Mouse (Mus musculus) adrenal gland, postnatal 14 days (tissue): ENCODE measurements around the gene Scamp2. TPM values are rescaled to one million over a fixed set of nuclear protein-coding genes. Genes with fewer than 3 reads are reported as not detected.

ENCODE experiments used
- DNase-seq: peaks from one replicate; pipeline ENCODE4 v3.0.0; 2021; ENCODE audit warnings: mixed read lengths
- total RNA-seq: library from RNA; stranded (reverse); gene quantifications from 2 replicates; pipeline ENCODE4 v1.2.3, GENCODE M21; 2021

Scamp2 gene
- total RNA-seq, 1 experiment from 2014 or later: 41.8 TPM

DNA sequence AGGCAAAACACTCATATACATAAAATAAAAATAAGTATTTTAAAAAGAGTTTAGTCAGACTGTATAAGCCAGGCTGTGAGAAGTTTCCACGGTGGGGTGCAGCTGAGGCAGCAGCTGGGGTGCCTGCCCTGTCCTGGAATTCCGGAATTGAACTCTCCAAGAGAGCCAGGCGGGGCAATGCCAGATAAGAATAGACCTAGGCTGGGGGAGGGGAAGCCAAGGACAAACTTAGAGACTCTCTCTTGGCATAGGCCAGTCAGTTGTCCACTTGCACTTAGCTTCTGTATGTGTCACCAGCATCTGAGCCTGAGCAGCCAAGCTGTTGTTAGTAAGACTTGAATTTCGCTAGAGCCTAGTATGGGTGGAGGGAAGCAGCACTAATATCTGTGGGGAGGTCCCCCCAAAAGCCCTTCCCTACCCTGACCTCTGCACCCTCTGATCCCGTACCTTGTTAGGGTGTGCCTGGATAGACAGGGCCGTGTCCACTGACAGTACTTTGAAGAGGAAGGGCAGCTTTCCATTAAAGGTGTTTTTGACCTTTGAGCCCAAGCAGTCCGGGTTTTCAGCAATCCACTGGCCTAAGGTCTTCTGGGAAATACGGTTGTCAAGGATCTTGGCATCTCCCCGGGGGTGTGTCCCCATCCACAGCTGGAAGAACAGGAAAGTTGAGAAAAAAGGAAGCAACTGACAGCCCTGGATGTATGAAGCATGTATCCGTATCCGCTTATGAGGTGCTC is 10.4 kb upstream of the Scamp2 start:
- peak; percentile 85 for DNase-seq

DNA sequence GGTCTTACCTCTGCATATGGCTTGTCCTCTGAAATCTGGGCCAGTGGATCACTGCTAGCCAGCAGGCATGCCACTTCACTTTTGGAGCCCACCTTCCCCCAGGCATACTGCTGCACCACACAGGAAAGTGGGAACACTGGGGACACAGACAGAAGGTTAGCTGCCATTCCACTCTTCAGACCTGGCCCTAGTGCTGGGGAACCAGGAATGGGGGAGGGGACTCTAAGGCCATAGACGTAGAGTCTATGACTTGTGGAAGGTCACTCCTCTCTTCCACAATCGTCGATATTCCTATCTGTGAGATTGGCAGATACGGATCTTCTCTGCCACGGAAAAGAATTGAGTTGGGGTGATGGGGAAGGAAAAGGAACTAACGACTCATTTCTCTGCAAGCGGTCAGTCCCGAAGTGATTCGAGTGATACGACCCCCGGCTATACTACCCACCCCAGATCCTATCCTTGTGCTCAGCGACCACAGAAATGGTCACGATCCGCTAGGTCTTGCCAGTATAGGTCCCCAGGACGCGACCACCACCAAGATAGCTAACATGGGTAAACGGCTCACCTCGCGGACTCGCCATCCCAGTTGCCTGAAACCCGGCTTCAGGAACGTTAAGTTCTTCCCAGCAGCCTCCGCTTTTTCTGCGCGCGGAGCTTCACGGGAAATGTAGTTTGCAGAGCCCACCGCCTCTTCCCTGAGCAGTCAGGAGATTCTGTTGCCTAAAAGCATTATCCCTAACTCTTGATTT is 8.4 kb upstream of the Scamp2 start, which contains the start of gene Mpi:
Mpi (minus strand) TSS at position 625 of the 749 bp plus-strand sequence.
- peak; percentile 82 for DNase-seq

DNA sequence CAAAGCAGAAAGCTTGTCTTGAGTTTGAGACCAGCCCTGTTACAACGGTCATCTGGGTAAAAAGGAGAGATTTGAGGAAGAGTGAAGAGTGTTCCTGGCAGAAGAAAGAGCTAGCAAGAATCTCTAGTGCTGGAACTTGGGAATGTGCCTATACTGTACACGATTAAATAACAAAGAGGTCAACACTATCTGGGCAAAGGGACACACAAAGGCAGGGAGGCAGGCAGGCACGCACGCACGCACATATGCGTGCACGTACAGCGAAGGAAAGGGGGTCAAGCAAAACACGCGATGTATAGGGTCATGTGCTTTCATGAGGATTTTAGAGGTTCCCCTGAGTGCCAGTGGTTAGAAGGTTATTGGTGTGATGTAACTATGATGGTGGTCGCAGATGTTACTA is 7.6 kb upstream of the Scamp2 start:
- no peak for DNase-seq

DNA sequence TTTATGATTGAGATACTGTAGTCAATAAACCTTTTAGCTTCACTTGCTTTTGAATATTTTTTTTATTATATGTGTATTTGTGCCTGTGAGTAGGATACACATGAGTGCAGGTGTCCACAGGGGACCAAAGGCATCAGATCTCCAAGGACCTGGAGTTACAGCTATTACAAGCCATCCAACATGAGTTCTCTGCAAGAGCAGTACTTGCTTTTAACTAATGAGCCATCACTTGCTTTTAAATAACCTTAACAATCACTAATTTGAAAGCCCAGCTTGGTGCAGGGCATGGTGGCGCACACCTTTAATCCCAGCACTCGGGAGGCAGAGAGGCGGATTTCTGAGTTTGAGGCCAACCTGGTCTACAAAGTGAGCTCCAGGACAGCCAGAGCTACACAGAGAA is 6.0 kb upstream of the Scamp2 start:
- no peak for DNase-seq

DNA sequence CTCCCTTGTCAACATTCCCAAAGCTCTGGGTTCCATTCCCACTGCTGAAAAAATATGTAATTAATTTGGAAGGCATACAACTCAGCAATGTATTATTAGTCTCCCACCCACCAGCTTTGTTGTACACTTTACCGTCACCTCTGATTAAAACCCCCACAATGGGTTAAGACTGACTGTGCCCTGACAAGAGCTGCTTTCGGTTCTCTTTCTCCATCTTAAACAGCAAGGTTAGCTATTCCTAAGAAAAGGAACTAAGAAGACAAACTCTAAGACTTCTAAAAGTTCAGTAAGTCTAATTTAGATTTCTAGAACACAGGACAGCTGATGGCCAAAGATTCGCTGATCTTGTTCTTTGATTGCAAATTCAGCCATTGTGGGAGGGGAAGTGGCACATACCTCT is 3.5 kb upstream of the Scamp2 start:
- no peak for DNase-seq

DNA sequence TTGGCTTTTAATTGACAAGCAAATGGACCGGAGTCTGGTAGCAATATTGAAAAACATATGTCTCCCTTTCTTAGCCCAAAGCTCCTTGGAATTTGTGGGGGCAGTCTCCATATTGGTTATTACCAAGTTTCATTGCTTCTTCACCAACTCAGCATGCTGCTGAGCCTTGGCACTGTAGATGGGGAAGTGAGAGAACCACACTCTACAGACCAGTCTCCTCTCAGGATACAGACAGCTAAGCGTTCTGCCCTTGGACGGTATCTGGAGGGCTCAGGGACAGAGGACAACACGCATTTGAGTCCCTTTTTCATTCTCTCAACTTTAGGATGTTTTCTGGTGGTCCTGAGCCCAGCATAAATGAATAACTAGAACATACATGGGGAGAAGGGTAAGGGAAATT is 2.1 kb upstream of the Scamp2 start:
- DNase-seq: no peak

DNA sequence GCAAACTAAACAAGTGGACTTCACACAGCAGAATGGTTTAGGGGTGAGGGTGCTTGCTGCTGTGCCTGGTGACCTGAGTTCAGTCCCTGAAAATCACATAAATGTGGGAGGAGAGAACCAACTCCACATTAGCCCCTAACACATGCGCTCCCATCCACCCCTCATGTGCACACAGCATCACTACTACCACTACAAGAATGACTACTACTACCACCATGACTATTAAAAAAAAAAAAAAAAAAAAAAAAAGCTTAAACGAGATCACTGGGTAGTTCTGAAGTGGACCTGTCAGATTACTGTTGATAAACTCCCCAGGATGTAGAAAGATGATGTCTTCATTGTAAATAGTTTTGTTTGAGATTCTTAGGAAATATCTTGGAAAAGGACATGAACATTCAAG is 1.2 kb upstream of the Scamp2 start:
- DNase-seq: no peak

DNA sequence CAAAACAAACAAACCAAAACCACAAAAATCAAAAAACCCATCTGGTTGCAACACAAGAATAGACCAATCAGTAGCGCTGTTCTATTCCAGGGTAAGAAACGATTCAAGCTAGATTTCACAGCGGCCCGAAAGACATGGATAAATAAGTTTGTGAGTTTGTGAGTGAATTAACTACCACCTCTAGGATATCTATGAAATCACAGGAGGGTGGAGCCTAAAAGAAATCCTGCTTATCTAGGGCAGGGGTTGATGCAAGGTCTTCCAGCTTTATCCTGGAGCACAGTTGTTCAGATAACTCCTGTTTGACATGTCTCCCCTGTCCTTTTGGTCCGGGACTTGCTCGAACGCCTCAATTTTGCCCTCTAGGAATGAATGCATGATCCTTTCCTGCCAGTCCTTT is 480 bp upstream of the Scamp2 start:
- no peak for DNase-seq

DNA sequence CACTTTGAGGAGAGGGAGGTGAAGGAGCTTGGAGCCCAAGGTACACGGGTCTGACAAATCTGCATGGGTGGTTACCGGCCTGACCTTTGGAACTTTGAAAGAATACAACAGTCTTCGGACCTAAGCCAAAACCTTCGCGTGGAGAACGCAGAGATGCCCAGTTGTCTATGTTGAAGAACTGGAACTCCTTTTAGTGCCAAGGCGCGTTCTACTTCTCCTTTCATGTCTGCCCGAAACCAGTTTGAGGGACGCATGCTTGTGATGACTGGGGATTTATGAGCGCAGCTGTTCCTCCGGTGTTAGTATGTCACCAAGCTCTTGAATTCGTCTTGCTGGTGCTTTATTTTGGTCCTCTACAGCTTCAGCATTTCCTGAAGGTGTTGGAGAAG is 962 bp downstream of the Scamp2 start:
- no peak for DNase-seq

DNA sequence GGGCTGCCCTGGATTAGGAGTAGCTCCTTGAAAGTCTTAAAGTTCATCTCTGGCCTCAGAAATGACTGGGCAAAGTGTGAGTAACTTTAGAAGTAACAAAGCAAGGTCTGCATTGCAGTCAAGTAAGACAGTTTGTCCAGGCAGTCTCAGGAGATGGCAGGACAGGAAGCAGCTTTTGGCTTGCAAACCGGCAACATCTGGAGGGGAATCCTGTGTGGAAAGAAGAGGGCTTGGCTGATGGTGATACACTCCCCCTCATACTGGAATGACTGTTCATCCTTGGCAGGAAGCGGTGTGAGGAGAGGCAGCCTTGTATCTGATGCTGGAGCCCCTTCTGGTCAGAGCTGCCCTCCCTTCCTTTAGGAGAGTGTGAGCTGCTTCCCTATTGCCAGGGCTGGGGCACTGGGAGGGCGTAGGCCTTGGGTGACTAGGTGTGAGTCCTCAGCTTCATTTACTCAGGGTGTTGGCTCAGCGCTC is 2.2 kb downstream of the Scamp2 start:
- DNase-seq: peak; percentile 56

DNA sequence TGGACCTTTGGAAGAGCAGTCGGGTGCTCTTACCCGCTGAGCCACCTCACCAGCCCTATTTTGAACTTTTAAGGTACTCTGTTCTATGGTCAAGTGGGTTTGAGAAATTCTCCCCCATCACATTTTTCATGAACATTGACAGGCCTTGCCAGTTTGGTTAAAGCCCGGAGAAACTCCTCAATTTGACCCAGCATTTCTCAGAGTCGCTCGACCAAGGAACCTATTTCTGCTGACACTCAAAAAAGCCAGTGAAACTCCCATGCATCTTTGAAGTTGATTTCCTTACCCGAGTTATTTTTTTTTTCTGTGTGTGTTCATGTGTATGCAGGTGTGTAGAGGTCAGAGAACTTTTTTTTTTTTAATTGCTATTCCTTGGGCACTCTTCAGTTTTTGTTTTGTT is 3.9 kb downstream of the Scamp2 start:
- DNase-seq: no peak

DNA sequence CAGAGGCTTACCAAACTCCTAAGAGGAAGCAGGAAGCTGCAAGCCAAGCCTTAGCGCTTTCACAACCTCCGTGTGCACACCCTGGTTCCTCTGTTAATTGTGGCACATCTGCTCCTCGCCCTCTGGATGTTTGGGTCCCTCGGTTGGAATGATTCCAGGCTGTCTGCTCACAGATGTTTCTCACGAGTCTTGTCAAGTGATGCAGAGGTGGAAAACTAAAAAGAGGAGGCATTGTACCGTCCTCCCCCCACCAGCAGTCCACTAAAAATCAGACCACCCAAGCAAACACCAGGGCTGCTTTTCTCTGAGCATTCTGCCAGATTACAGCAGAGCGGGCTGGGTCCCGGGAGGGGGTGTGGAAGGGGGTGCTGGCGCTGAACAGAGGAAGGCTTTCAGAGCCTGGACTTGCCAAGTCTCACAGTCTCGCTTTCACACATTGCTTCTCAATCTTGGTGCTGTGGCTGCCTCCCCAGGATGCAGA is 5.0 kb downstream of the Scamp2 start:
- peak; percentile 50 for DNase-seq

DNA sequence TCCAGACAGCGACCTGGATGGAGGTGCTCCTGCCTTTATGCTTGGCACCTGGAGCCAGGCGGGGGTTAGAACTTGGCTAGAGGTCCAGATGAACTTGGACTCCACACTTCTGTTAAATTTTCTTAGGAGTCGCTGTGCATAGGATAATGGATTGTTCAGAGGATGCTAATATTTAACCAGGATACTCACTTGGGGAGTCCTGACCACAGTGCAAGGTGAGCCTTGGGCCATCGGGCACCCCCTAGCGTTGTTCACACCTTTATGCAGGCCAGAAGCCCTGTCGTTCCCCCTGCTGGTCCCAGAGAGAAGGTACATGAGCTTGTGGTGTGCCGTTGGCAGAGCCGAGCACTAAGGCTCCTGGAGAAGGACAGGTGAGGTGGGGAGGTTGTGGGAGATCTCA is 6.1 kb downstream of the Scamp2 start:
- DNase-seq: no peak

DNA sequence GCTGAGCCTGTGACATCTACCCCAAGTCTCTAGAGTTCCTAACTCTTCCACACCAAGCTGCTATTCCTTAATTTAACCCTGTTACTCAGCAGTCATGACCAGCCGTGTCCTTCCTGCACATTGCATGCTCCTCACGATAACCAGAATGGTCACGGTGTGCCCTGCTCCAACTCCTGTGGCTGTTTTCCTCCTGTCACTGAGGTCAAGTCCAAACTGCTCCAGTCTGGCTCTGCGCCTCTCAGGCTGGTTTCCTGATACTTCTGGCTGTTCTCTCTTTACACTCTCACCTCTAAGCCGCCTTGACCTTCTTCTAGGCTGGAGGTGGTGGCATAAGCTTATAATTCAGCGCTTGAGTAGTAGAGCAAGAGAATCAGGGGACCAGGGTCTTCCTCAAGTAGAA is 7.8 kb downstream of the Scamp2 start:
- DNase-seq: no peak

DNA sequence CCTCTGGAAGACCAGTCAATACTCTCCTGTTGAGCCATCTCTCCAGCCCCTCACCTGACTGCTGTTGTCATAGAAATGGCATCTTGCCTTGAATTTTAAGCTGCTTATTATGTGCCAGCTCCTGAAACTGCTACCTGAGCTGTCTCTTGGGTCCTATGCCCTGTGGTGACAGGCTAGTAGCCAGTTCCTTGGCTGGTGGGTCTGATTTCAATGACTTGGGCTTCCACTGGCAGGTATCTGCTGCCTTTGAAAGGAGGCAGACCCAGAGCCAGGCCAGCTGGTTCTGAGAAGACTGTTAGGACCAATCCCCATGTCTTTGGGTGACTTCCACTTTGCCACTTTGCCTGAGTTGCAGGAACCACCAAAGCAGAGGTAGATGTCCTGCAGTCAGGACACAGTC is 13.7 kb downstream of the Scamp2 start:
- DNase-seq: no peak

DNA sequence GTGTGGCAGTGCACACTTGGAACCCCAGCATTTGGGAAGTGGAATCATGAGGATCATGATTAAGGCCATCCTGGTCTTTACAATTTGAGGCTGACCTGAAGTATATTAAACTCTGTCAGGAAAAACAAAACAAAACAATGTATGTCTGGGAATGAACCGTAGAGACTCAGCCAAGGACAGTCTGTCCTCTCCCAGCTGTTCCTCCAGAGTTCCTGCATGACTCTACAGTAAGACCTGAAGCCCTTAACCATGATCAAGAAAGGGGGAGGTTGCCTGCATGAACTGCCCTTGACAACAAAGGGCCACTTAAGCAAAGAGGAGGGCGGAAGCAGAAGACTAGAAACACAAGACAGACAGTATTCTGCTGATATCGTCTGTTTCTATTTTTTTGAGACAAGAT is 14.8 kb downstream of the Scamp2 start:
- no peak for DNase-seq

DNA sequence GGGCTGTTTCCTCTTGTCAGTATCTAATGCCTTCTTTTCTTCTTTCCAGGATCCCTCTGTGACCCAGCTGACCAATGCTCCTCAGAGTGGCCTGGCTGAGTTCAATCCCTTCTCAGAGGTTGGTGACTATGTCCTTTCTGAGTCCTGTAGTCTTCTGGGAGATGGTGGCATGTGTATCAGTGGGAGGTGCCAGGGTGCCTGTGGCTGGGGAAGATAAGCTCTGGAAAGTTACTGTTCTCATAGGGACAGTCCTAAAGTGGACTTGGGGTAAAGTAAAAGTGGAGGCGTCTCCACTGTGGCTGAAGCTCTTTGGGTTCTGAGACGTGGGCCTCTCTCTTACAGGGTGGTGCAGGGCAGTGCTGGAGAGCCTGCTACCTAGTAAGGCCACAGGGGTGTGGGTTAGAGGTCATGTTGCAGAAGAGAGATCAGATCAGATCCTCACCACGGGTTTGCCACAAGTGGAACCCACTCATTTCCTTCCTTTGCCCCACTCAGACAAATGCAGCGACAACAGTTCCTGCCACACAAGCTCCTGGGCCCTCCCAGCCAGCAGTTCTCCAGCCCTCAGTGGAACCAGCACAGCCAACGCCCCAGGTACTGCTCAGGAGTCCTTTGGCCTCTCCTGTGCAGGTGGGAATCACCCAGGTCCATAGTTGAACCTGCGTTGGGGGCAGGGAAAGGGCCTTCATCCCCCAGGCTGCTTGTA is 16.6 kb downstream of the Scamp2 start:
- no peak for DNase-seq

DNA sequence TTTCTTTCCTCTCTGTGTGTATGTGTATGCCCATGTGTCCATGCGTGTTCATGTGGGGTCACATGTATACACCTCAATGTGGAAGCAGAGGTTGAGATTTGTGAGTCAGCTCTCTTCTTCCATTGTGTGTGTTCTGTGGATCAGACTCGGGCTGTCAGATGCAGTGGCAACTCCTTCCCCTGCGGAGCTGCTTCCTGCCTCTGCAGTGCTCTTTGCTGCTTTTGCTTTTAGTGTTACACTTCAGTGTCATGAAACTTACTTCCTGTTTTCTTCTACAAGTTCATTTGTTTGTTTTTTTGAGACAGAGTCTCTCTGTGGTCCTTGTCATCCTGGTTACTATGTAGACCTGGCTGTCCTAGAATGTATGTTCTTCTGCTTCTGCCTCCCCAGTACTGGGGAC is 24.2 kb downstream of the Scamp2 start:
- no peak for DNase-seq

DNA sequence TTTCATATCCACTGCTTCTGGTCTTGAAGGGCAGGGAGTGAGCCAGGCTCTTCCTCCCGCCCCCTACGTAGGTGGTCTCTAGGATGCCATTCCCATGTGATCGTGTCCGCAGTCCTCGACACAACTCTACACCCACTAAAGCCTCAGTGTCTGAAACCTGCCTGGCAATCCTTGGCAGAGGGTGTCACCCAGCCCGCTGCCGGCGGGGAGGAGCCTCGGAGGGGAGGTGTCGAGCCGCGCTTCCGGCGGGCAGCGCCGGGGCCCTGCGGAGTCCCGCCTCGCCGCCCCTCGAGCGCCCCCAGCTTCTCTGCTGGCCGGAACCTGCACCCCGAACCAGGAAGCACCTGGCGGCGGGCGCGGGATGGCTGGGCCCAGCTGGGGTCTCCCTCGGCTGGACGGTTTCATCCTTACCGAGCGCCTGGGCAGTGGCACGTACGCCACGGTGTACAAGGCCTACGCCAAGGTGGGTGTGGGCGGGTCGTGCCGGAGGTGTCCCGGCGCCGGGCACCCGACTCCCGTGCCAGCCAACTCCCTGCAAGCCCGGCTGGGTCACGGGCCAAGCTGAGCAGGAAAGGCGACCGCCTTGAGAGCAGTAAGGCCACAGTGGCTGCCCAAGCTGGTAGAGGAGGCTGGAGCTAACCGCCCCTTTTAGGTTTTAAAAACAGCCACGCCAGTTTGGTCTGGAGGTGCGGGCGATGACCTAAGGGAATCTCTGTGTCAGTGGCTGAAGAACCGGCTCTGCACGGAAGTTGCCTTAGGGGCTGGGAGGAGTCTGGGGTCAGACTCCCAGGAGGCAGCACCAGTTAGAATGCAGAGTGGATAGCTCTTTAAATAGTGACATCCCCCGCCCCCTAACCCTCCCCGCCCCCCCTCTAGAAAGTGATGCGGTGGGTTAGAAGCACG is 28.7 kb downstream of the Scamp2 start, which contains the start of gene Ulk3:
Ulk3 (plus strand) TSS at position 229 of the 903 bp plus-strand sequence.
- DNase-seq: peak; percentile 91

DNA sequence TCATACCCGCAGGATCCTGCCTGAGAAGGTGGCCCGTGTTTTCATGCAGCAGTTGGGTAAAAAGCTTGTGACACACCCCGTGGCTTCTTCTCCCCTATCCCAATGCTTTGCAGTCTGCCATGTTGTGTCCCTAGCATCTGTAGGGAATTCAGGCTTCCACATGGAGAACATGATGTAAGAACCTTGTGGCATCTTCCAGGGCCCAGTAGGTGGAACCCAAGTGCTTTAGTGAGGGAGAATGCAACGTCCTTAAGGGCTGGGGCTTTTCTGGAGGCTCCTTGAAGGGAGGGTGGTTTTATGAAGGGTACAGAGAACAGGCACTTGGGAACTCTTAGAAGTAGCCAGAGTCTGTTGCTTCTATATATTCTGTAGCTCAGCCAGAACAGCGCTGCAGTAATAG is 30.0 kb downstream of the Scamp2 start:
- no peak for DNase-seq

DNA sequence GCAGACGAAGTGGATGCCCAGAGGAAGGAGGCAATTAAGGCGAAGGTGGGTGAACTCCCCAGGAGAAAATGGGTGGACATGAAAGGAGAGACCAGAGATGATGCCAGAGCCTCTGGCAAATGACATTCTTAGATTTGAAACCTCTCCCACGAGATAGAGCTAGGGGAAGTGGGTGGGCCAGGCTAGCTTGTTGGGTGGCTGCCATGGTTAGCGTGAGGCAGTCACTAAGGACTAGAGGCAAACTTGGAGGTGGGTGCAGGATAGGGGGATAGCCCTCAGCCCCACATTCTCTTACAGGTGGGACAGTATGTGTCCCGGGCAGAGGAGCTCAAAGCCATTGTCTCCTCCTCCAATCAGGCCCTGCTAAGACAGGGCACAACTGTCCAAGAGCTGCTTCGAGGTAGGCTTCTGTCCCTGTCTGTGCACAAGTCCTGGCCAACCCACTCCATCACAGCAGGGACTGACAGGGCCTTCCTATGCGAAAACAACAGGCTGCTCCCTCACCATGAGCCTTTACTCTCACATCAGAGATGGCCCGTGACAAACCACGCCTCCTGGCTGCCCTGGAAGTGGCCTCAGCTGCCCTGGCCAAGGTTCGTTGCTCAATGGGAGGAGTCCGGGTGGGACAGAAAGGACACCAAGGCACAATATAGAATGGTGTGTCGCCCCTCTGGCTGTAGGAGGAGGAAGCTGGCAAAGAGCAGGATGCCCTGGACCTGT is 32.9 kb downstream of the Scamp2 start:
- no peak for DNase-seq
